Mouse (Mus musculus) cortical plate, adult 2 months (tissue): ENCODE measurements at regions not wholly inside any gene's neighbourhood (a gene's known extent, or its start where the extent isn't known, plus 50 kb on each side); places are given as distances from the start of the nearest gene placed in this dataset.

ENCODE experiments used
- CTCF ChIP-seq: fragments of 200-500 bp; IDR thresholded peaks from 2 replicates; pipeline ENCODE4 v1.5.1; 2011; ENCODE audit warnings: mild to moderate bottlenecking, control low read depth, low read length; ENCODE audit not compliant: insufficient read depth; ENCODE audit errors: extremely low read depth
- POLR2A ChIP-seq: fragments of 200-500 bp; IDR thresholded peaks from 2 replicates; pipeline ENCODE4 v1.6.1; 2011; ENCODE audit warnings: mild to moderate bottlenecking, low read length, control low read depth; ENCODE audit not compliant: insufficient read depth; ENCODE audit errors: extremely low read depth

GRCm38 (mm10) chr3:155352277-155352802 is 259.1 kb downstream of the Lrriq3 start:
- TF ChIP-seq CTCF, result no peak
- no peak for TF ChIP-seq POLR2A
